Mouse (Mus musculus): ENCODE data around the gene Cadps2.

Gene Cadps2

GRCm38 (mm10) chr6:23254644-23255043, 584.6 kb downstream of the Cadps2 start:
- no peak for DNase-seq (ENCODE audit: extremely low spot score, low read depth, low spot score)

- DNase-seq (ENCODE audit: extremely low spot score, low read depth, low spot score) = no peak
These were observed 585.6 kb downstream of the Cadps2 start for GRCm38 (mm10) chr6:23253353-23254311.

DNA sequence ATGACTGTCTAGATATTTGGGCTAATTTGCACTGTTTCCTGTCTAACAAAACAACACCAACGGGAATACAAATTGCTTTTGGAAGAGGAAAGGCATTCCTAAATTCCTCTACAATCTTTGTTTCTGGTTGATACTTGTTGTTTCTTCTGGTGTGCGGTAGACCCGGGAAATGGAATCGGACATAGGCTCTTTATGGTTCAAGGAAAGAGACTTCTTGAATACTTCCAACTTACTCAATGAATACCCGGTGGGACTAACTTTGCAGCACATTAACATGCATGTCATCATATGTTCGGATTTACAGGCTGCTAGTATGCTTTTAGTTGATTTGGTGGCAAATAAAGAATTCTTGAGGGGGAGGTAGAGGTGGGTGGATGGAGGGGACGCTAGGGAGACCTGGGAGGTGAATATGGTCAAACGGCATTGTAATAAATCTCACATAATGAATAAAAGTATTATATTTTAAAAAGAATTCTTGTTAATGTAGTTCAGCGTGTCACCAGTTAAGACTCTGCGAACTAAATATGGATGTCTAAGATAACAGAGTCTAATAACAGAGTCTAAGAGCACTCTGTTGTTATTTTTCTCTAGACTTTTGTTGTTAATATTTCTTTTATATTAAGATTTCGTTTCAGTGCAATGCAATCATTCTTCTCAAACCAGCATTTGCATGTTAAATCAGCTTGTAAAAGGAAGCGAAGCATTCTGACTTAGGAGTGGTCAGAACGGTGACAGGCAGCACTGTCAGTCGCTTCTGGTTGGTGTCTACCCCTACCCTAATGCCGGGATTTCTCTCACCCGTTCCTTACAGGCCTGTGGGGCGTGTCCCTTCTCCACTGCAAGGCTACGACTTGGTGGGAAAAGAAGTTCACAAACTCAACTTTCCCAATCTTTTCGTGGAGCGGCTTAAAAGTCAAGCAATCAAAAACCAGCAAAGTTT, 586.8 kb downstream of the Cadps2 start:
- no peak for DNase-seq (ENCODE audit: extremely low spot score, low read depth, low spot score)

DNA sequence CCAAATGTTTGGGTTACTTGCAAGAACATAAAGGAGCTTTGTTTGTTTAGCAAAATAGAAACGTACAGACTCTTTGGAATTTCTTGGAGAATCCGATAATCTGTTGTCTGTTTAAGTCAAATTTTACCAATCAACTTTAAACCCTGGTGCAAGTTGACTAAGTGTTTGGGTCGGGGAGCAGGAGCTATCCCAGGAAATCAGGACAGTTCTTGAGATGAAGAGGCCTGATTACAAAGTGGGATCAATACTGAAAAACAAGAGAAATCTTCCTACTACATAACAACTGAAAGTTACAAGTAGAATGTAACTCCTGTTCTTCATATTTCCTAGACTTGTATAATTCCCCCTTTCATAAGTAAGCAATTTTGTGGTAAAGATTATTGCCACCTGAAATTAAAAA, 587.8 kb downstream of the Cadps2 start:
- DNase-seq (ENCODE audit: extremely low spot score, low read depth, low spot score) = no peak

GRCm38 (mm10) chr6:23250288-23250955, 588.8 kb downstream of the Cadps2 start:
- no peak for DNase-seq (ENCODE audit: extremely low spot score, low read depth, low spot score)

GRCm38 (mm10) chr6:23249616-23250287, 589.5 kb downstream of the Cadps2 start:
- no peak for DNase-seq (ENCODE audit: extremely low spot score, low read depth, low spot score)

GRCm38 (mm10) chr6:23249053-23249401, 590.2 kb downstream of the Cadps2 start:
- DNase-seq (ENCODE audit: extremely low spot score, low read depth, low spot score) = no peak

DNA sequence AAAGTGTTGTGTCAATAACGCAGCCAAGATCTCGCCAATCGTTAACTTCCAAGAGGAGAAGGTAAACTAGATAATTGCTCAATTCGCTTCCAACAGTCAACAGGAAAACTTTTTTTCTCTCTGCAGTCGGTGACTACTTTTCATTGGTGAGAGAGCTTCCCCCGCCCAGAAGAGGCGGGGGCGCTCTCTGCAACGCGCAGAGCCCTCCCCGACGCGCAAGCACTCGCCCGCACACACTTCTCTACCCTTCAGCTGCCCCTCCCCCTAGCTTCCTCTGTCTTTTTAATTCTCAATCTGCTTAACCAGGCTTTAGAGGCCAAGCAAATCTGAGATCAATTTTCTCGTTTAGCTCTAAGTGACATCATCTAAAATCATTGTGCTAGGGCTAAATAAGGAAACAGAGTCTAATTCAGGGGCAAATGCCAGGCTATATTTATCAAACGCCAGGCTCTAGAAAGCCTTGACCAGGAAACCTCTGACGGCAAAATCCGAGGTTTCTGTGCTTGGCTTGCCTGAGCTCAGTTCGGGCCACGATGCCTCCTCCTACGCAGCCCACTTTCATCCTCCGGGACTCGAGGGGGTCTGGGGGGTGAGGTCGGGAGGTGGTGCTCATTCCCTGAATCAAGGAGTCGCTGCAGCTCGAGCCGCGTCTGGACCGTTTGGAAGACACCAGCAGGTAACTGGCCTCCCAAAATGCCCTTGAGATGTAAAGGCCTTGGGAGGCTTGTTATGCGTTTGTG, 590.7 kb downstream of the Cadps2 start, which contains the start of gene Fezf1:
Gene Fezf1 (minus strand): TSS at position 50 of the 740 bp plus-strand sequence.
- no peak for DNase-seq (ENCODE audit: extremely low spot score, low read depth, low spot score)

DNA sequence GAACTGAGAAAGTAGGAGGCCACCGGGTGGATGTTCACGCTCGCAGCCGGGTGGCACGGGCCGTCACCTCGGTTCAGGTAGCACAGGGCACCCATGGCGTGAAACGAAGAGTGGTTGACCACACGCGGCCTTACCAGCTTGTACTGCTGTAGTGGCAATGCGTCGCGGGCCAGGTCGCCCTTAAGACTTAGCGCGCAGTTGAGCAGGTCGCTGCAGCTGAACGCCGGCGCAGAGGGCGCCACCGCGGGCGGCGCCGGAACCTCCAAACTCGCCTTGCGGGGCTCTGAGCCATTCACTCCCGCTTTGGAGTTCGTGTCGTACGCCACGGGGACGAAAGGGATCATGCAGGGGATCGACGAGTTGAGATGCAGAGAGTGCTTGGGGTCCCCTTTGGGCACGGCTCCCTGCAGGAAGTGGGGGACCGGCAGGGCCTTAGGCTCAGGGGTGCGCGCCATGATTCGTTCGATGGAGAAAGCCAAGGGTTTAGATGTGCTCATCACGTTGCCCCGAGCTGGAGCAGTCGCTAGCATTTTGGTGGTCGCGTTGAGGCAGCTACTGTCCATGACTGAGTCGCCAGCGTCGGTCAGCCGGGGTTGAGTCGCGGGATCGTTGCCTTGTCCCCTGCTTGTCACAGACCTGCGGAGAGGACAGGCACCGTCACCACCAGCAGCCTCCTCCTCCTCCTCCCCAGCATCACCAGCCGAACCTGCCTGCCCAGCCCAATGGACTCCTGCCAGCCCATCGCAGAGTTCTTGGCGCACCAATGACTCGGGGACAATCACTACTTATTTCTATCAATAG, 591.5 kb downstream of the Cadps2 start:
- no peak for DNase-seq (ENCODE audit: extremely low spot score, low read depth, low spot score)

DNA sequence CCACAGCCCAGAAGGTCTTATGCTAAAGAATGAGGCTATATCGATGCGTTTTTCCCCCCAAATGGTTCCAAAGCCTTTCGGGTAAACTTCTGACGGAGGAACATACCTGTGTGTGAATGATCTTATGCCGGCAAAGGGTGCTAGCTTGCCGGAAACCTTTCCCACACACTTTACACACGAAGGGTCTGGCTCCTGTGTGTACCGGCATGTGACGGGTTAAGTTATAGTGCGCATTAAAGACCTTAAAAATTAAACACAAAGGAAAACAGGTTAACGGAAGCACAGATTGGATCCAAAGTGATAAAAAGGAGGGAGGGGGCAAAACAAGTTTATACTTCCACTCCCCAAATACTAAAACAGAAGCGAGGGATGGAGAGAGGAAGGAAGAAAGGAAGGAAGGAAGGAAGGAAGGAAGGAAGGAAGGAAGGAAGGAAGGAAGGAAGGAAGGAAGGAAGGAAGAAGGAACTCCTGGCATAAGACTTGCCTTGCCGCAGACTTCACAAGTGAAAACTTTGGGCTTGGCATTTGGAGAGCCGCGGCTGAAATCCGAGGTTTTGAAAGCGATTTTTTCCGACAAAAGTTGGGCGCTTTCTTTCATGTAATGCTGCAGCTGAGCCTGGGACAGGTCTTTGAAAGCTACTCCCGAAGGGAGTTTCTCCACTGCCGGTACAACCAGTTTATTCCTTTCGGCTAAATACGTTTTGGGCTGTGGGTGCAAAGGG, 592.3 kb downstream of the Cadps2 start:
- DNase-seq (ENCODE audit: extremely low spot score, low read depth, low spot score) = no peak

GRCm38 (mm10) chr6:23246061-23246789, 593.0 kb downstream of the Cadps2 start:
- DNase-seq (ENCODE audit: extremely low spot score, low read depth, low spot score) = no peak

GRCm38 (mm10) chr6:23245545-23246011, 593.6 kb downstream of the Cadps2 start:
- no peak for DNase-seq (ENCODE audit: extremely low spot score, low read depth, low spot score)

DNA sequence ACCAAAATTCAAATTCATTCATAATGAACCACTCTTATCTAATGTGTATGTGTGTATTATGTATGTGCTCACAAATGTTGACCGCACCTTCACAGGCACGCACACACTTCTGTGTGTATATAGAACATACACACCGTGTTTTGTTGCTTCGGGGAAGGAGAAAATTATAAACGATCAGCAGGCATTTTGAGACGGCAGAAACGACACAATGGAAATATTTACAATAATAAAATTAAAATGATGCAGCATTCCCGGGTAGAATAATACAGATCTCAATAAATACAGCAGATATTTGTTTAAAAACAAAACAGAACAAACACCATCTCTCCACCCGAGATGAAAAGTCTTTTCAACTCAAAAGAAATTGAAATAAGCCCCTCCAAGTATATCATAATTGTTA, 594.1 kb downstream of the Cadps2 start:
- no peak for DNase-seq (ENCODE audit: extremely low spot score, low read depth, low spot score)

- DNase-seq (ENCODE audit: extremely low spot score, low read depth, low spot score) = no peak
These were observed 595.1 kb downstream of the Cadps2 start for GRCm38 (mm10) chr6:23243821-23244760.
